In the genomic region with DNA sequence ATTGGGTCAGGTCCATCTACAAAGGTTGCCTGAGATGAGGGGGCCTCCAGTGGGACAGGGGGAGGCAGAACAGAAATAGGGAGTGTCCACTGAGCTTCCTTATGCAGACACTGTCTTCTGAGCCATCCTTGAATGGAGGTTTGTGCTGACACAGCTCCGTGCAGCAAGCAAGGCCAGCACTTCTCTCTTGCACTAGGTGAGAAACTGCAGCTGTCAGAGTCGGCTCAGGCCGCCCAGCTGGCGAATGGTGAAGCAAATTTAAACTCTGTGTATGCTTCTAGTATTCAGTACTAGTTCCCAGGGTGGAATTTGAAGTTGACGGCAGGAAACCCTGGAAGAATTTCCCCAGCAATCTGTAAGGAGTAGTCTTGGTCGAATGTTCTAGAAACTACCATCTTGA, we compare ENCODE assay signal across 27 mouse cellular contexts.
DNase-seq lines count a peak whose midpoint lies in the region; ATAC-seq and TF ChIP-seq lines count a peak whose summit lies in the region.
"Had no signal": no experiment of that assay in that cellular context is flagged by ENCODE, and none has a peak within 500 bp of the region (broad histone marks: within the 10 kb centered on the region; RNA-seq: fewer than 3 reads in every experiment).

No protein-coding gene starts in this region.

- 44% methylated on average over 6 of the region's 6 CpGs for WGBS in intestine, embryonic 15.5 days
- WGBS in intestine, embryonic 16.5 days, result 39% methylated on average over 6 of the region's 6 CpGs
- WGBS in lung, embryonic 14.5 days, result 35% methylated on average over 6 of the region's 6 CpGs
- 33% methylated on average over 6 of the region's 6 CpGs for WGBS in stomach, embryonic 15.5 days

- no peak overlapping the region for H3K27ac ChIP-seq in intestine, embryonic 15.5 days
- no peak overlapping the region for H3K27ac ChIP-seq in intestine, embryonic 16.5 days (ENCODE audit: low read length)
- no peak overlapping the region for H3K27ac ChIP-seq in lung, embryonic 14.5 days (ENCODE audit: low read depth)
- peak overlapping the region; percentile 56 for H3K27ac ChIP-seq in stomach, embryonic 15.5 days
- H3K27ac ChIP-seq: embryonic facial prominence, embryonic 10.5 days; embryonic facial prominence, embryonic 15.5 days; forebrain, embryonic 12.5 days; hindbrain, embryonic 12.5 days; limb, embryonic 12.5 days; liver, embryonic 15.5 days; macrophage; midbrain, embryonic 13.5 days had no signal

- DNase-seq in lung, embryonic 14.5 days, result peak; percentile 71
- DNase-seq in lung, postnatal 25 days (ENCODE audit: low spot score), result no peak
- DNase-seq in brain, adult 2 months (ENCODE audit: low read depth, low spot score), result peak; percentile 47
- DNase-seq in embryo, embryonic 10.5 days (ENCODE audit: low spot score), result no peak
- DNase-seq: adrenal gland, adult 2 months; adrenal gland, postnatal 36 days; B cell, adult 2 months; cerebellum, adult 2 months; cerebellum, postnatal 14 days; forebrain, postnatal 0 days; gastrocnemius, postnatal 36 days; heart, adult 18-20 months; heart, postnatal 36 days; thymus, adult 18-20 months; thymus, postnatal 25 days had no signal

- no peak overlapping the region for H3K4me3 ChIP-seq in intestine, embryonic 15.5 days (replicated peaks)
- H3K4me3 ChIP-seq in intestine, embryonic 16.5 days (ENCODE audit: low read length), result no peak overlapping the region
- H3K4me3 ChIP-seq in lung, embryonic 14.5 days (ENCODE audit: low read depth, low read length), result no peak overlapping the region
- no peak overlapping the region for H3K4me3 ChIP-seq in stomach, embryonic 15.5 days (replicated peaks)
- H3K4me3 ChIP-seq: embryonic facial prominence, embryonic 10.5 days; embryonic facial prominence, embryonic 15.5 days; forebrain, embryonic 12.5 days; hindbrain, embryonic 12.5 days; limb, embryonic 12.5 days; liver, embryonic 15.5 days; midbrain, embryonic 13.5 days had no signal

- no peak for TF ChIP-seq CTCF in lung, embryonic 14.5 days (IDR thresholded peaks at IDR 0.05; ENCODE audit: low read depth)

- no peaks in the 10 kb centered on the region for H3K36me3 ChIP-seq in intestine, embryonic 15.5 days
- no peaks in the 10 kb centered on the region for H3K36me3 ChIP-seq in intestine, embryonic 16.5 days (ENCODE audit: control insufficient read depth, insufficient read depth, low read length)
- no peaks in the 10 kb centered on the region for H3K36me3 ChIP-seq in lung, embryonic 14.5 days (ENCODE audit: insufficient read depth)
- no peaks in the 10 kb centered on the region for H3K36me3 ChIP-seq in stomach, embryonic 15.5 days
- H3K36me3 ChIP-seq: embryonic facial prominence, embryonic 10.5 days; embryonic facial prominence, embryonic 15.5 days; forebrain, embryonic 12.5 days; hindbrain, embryonic 12.5 days; limb, embryonic 12.5 days; liver, embryonic 15.5 days; midbrain, embryonic 13.5 days had no signal

- no peaks in the 10 kb centered on the region for H3K9me3 ChIP-seq in intestine, embryonic 15.5 days
- H3K9me3 ChIP-seq in intestine, embryonic 16.5 days (ENCODE audit: control insufficient read depth, low read length), result no peaks in the 10 kb centered on the region
- no peaks in the 10 kb centered on the region for H3K9me3 ChIP-seq in lung, embryonic 14.5 days (ENCODE audit: low read depth, low read length)
- no peaks in the 10 kb centered on the region for H3K9me3 ChIP-seq in stomach, embryonic 15.5 days
- H3K9me3 ChIP-seq: embryonic facial prominence, embryonic 10.5 days; embryonic facial prominence, embryonic 15.5 days; forebrain, embryonic 12.5 days; hindbrain, embryonic 12.5 days; limb, embryonic 12.5 days; liver, embryonic 15.5 days; midbrain, embryonic 13.5 days had no signal

- no peak overlapping the region for H3K4me2 ChIP-seq in intestine, embryonic 15.5 days (replicated peaks)
- no peak overlapping the region for H3K4me2 ChIP-seq in intestine, embryonic 16.5 days (ENCODE audit: low read depth, low read length)
- H3K4me2 ChIP-seq in lung, embryonic 14.5 days, result no peak overlapping the region
- H3K4me2 ChIP-seq in stomach, embryonic 15.5 days, result no peak overlapping the region
- H3K4me2 ChIP-seq: embryonic facial prominence, embryonic 15.5 days; forebrain, embryonic 12.5 days; heart, embryonic 11.5 days; hindbrain, embryonic 12.5 days; limb, embryonic 12.5 days; liver, embryonic 15.5 days; midbrain, embryonic 13.5 days had no signal

- ATAC-seq in intestine, embryonic 15.5 days, result peak; percentile 57; the same call in 1 of the 2 replicates
- no peak for ATAC-seq in intestine, embryonic 16.5 days
- peak; percentile 82; the same call in 1 of the 2 replicates for ATAC-seq in lung, embryonic 14.5 days (ENCODE audit: insufficient read depth)
- no peak for ATAC-seq in stomach, embryonic 15.5 days (ENCODE audit: insufficient read depth, low FRiP score, low read depth)
- ATAC-seq: forebrain, postnatal 0 days; midbrain, embryonic 13.5 days had no signal

- H3K27me3 ChIP-seq in intestine, embryonic 15.5 days (replicated peaks), result no peaks in the 10 kb centered on the region
- no peaks in the 10 kb centered on the region for H3K27me3 ChIP-seq in intestine, embryonic 16.5 days (replicated peaks; ENCODE audit: control insufficient read depth, insufficient read depth, low read length)
- H3K27me3 ChIP-seq in lung, embryonic 14.5 days (ENCODE audit: insufficient read depth, low read length), result no peaks in the 10 kb centered on the region
- H3K27me3 ChIP-seq in stomach, embryonic 15.5 days (replicated peaks), result no peaks in the 10 kb centered on the region
- H3K27me3 ChIP-seq: forebrain, embryonic 12.5 days; hindbrain, embryonic 12.5 days; midbrain, embryonic 13.5 days had no signal

- no peak overlapping the region for H3K9ac ChIP-seq in intestine, embryonic 15.5 days
- H3K9ac ChIP-seq in intestine, embryonic 16.5 days (ENCODE audit: low read depth, low read length), result no peak overlapping the region
- H3K9ac ChIP-seq in lung, embryonic 14.5 days, result no peak overlapping the region
- H3K9ac ChIP-seq in stomach, embryonic 15.5 days, result no peak overlapping the region
- H3K9ac ChIP-seq: embryonic facial prominence, embryonic 15.5 days; forebrain, embryonic 12.5 days; forebrain, postnatal 0 days; hindbrain, embryonic 12.5 days; limb, embryonic 12.5 days; liver, embryonic 15.5 days; midbrain, embryonic 13.5 days had no signal

- peaks cover 12% of the 10 kb centered on the region; the same call in 1 of the 2 replicates for H3K4me1 ChIP-seq in intestine, embryonic 15.5 days (replicated peaks)
- H3K4me1 ChIP-seq in intestine, embryonic 16.5 days (ENCODE audit: control insufficient read depth, insufficient read depth, low read length), result peaks cover 8% of the 10 kb centered on the region; the same call in 1 of the 2 replicates
- H3K4me1 ChIP-seq in lung, embryonic 14.5 days (ENCODE audit: insufficient read depth), result no peaks in the 10 kb centered on the region; the same call in 1 of the 2 replicates
- peaks cover 22% of the 10 kb centered on the region for H3K4me1 ChIP-seq in stomach, embryonic 15.5 days
- H3K4me1 ChIP-seq: liver, embryonic 15.5 days had no signal

Comparison
In these comparisons a context has a peak if more than half of its experiments do, and no peak if none do; other contexts are left out.
1. ATAC-seq: peak in intestine, embryonic 15.5 days (single experiment) and lung, embryonic 14.5 days (single experiment); none in intestine, embryonic 16.5 days (single experiment) and stomach, embryonic 15.5 days (single experiment).
2. DNase-seq: peak in lung, embryonic 14.5 days (single experiment) and brain, adult 2 months (single experiment); none in lung, postnatal 25 days (single experiment) and embryo, embryonic 10.5 days (single experiment).